Mouse (Mus musculus): ENCODE measurements around the gene Olfr275. TPM values are rescaled to one million over a fixed set of nuclear protein-coding genes. Genes with fewer than 3 reads are reported as not detected.

Olfr275 gene
- total and polyA plus RNA-seq, 3 experiments, result not detected

Other genes starting within 250 kb of the Olfr275 start
- 0.85 and 0.92 TPM in 2 replicates for gene Toporsl, start 218.3 kb upstream of the Olfr275 start, total RNA-seq (2012; rRNA removed)
- 2.0 and 2.4 TPM in 2 replicates for gene Toporsl, start 218.3 kb upstream of the Olfr275 start, total RNA-seq (2014; rRNA removed)
- gene Toporsl, start 218.3 kb upstream of the Olfr275 start, polyA plus RNA-seq (2012; ENCODE audit: insufficient read length, low read depth), result 2.5 and 2.6 TPM in 2 replicates
- gene Olfr273, start 44.6 kb downstream of the Olfr275 start, total RNA-seq (2012; rRNA removed), result not detected in 2 replicates
- not detected in 2 replicates for gene Olfr273, start 44.6 kb downstream of the Olfr275 start, total RNA-seq (2014; rRNA removed)
- not detected in 2 replicates for gene Olfr273, start 44.6 kb downstream of the Olfr275 start, polyA plus RNA-seq (2012; ENCODE audit: insufficient read length, low read depth)
- not detected in 2 replicates for gene Olfr272, start 104.6 kb downstream of the Olfr275 start, total RNA-seq (2012; rRNA removed)
- not detected in 2 replicates for gene Olfr272, start 104.6 kb downstream of the Olfr275 start, total RNA-seq (2014; rRNA removed)
- not detected in 2 replicates for gene Olfr272, start 104.6 kb downstream of the Olfr275 start, polyA plus RNA-seq (2012; ENCODE audit: insufficient read length, low read depth)
- gene Olfr270, start 149.9 kb downstream of the Olfr275 start, total RNA-seq (2012; rRNA removed), result not detected in 2 replicates
- not detected in 2 replicates for gene Olfr270, start 149.9 kb downstream of the Olfr275 start, total RNA-seq (2014; rRNA removed)
- not detected in 2 replicates for gene Olfr270, start 149.9 kb downstream of the Olfr275 start, polyA plus RNA-seq (2012; ENCODE audit: insufficient read length, low read depth)
- gene Nipsnap3a, start 174.7 kb downstream of the Olfr275 start, total RNA-seq (2012; rRNA removed), result not detected in 2 replicates
- not detected in 2 replicates for gene Nipsnap3a, start 174.7 kb downstream of the Olfr275 start, total RNA-seq (2014; rRNA removed)
- not detected in 2 replicates for gene Nipsnap3a, start 174.7 kb downstream of the Olfr275 start, polyA plus RNA-seq (2012; ENCODE audit: insufficient read length, low read depth)
- gene Nipsnap3b, start 197.3 kb downstream of the Olfr275 start, total RNA-seq (2012; rRNA removed), result 29.7 and 33.7 TPM in 2 replicates
- 89.1 and 97.4 TPM in 2 replicates for gene Nipsnap3b, start 197.3 kb downstream of the Olfr275 start, total RNA-seq (2014; rRNA removed)
- gene Nipsnap3b, start 197.3 kb downstream of the Olfr275 start, polyA plus RNA-seq (2012; ENCODE audit: insufficient read length, low read depth), result 70.9 and 82.4 TPM in 2 replicates

Data from CH12.LX (cell line).